Mouse (Mus musculus) liver, embryonic 18 days (tissue): ENCODE data around the gene Nfx1. TPM values are rescaled to one million over a fixed set of nuclear protein-coding genes. Genes with fewer than 3 reads are reported as not detected.

Experiments used
- polyA plus RNA-seq: library from polyadenylated mRNA; depleted of rRNA; stranded (reverse); fragments of >200 nt; gene quantifications from 2 replicates; pipeline ENCODE4 v1.2.3, GENCODE M21; 2012; rRNA removed

The Nfx1 gene
- polyA plus RNA-seq: 20.6 and 23.4 TPM in 2 replicates

DNA sequence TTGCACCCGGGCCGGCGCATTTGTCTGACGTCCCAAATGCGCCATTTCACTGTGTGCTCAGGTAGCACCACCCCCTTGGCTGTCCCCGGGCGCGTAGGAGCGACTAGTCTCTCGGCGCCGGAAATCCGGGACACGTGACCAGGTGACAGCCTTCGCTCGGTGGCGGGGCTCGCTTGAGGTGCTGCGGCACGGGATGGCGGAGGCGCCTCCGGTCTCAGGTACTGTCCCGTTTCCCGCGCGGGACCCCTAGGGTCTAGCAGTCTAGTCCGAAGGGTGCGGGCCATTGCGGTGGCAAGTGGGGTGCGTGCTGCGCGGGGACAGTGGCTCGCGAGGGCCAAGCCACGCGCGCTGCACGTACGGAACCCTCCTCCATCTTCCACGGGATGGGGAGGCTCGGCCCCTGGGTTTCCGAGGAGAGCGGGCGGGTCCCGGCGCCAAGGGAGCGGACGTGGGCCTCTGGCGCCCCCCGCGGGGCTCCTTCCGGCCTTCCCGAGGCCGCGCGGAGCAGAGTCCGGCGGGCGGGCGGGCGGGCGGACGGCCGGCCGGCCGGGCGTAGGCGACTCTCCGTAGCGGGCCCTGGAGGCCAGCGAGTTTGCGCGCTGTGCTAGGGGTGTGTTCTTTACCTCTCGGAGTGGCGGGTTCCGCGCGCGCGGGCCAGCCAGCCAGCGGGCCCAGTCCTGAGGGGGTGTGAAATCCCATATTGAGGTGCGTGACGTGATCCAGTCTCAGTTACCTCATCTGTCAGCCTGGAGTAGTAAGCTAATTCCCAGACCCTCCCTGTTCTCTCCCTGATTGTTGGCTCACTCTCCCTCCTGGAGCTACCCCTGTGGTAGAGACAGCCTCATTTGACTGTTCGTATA, at the start of gene Nfx1:
Gene Nfx1, plus strand, starts transcription at position 65 of the 860 bp plus-strand sequence.

GRCm38 (mm10) chr4:40948160-40948708, 22.5 kb upstream of the Nfx1 start, which contains the start of the genes Bag1 and Chmp5:
Bag1 (minus strand) TSS chr4:40948294.
Chmp5 (plus strand) TSS chr4:40948407.

GRCm38 (mm10) chr4:41047524-41048271, 77.0 kb downstream of the Nfx1 start, which contains the start of gene Aqp7:
Aqp7 (minus strand) TSS chr4:41048139.

Other genes starting within 250 kb of the Nfx1 start
- 26.8 and 32.6 TPM in 2 replicates for gene Dnaja1, start 248.8 kb upstream of the Nfx1 start, polyA plus RNA-seq
- gene Smu1, start 213.0 kb upstream of the Nfx1 start, polyA plus RNA-seq: 33.3 and 34.6 TPM in 2 replicates
- gene B4galt1, start 116.9 kb upstream of the Nfx1 start, polyA plus RNA-seq: 19.4 and 23.6 TPM in 2 replicates
- gene Spink4, start 50.9 kb upstream of the Nfx1 start, polyA plus RNA-seq: 0.59 and 1.0 TPM in 2 replicates
- gene Bag1, start 22.6 kb upstream of the Nfx1 start, polyA plus RNA-seq: 47.0 and 48.2 TPM in 2 replicates
- gene Chmp5, start 22.5 kb upstream of the Nfx1 start, polyA plus RNA-seq: 30.9 and 31.1 TPM in 2 replicates
- gene Aqp7, start 77.2 kb downstream of the Nfx1 start, polyA plus RNA-seq: 1.0 and 1.2 TPM in 2 replicates
- 8.9 and 10.4 TPM in 2 replicates for gene Aqp3, start 127.3 kb downstream of the Nfx1 start, polyA plus RNA-seq
- gene Nol6, start 153.5 kb downstream of the Nfx1 start, polyA plus RNA-seq: 5.4 and 6.6 TPM in 2 replicates
- 49.8 and 63.0 TPM in 2 replicates for gene Ube2r2, start 164.8 kb downstream of the Nfx1 start, polyA plus RNA-seq